Mouse (Mus musculus) brain, embryonic 14.5 days (tissue): ENCODE results near the gene Csmd2.

ENCODE experiments used
- CTCF ChIP-seq: fragments of 200-500 bp; IDR thresholded peaks from 2 replicates; pipeline ENCODE4 v1.5.1; 2012; ENCODE audit warnings: inconsistent platforms, mild to moderate bottlenecking, moderate library complexity, borderline replicate concordance; ENCODE audit not compliant: insufficient read depth, insufficient read length; ENCODE audit errors: extremely low read depth
- POLR2A ChIP-seq: fragments of 200-500 bp; IDR thresholded peaks from 2 replicates; pipeline ENCODE4 v1.6.1; 2012; ENCODE audit warnings: mild to moderate bottlenecking, inconsistent platforms, borderline replicate concordance; ENCODE audit not compliant: poor library complexity, insufficient read depth, insufficient read length, severe bottlenecking; ENCODE audit errors: extremely low read depth

DNA sequence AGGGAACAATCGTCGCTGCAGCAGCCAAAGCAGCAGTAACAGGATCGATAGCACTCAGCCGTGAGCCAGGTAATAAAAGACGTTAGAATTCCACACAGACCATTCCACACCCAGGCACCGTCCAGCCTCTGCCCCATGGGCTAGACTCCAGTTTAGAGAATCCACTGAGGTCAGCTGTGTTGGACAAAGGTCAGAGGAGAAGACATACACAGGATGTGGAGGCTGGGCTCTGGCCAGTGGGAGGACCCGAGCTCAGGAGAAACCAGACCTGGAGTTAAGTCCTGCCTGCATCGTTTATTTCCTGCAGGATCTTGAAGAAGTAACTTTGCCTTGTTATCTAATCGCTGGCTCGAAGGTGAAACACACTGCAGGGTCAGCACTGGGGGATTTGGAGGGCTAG, 519.2 kb downstream of the Csmd2 start:
- no peak for TF ChIP-seq CTCF
- no peak for TF ChIP-seq POLR2A
